Mouse (Mus musculus) midbrain, embryonic 10.5 days (tissue): ENCODE results near the gene Mroh2a. TPM values are rescaled to one million over a fixed set of nuclear protein-coding genes. Genes with fewer than 3 reads are reported as not detected.
A peak's percentile ranks its signal among the peaks of the same experiment; 100 is the strongest.

Experiments used
- DNase-seq: peaks from one replicate; pipeline ENCODE4 v3.0.0-alpha.2; 2017; ENCODE audit warnings: low spot score
- H3K27ac ChIP-seq: fragments of 300-500 bp; sonication (generic); replicated peaks from 2 replicates; pipeline ENCODE4 v1.5.1; 2016; ENCODE audit warnings: mild to moderate bottlenecking
- H3K27me3 ChIP-seq: fragments of 300-500 bp; sonication (generic); 2 replicates; pipeline ENCODE4 v1.6.1; 2016; ENCODE audit warnings: low read depth, mild to moderate bottlenecking; ENCODE audit not compliant: poor library complexity, severe bottlenecking
- H3K36me3 ChIP-seq: fragments of 300-500 bp; sonication (generic); 2 replicates; pipeline ENCODE4 v1.6.1; 2016; ENCODE audit warnings: mild to moderate bottlenecking, moderate library complexity
- H3K4me1 ChIP-seq: fragments of 300-500 bp; sonication (generic); 2 replicates; pipeline ENCODE4 v1.6.1; 2016
- H3K4me3 ChIP-seq: fragments of 300-500 bp; sonication (generic); 2 replicates; pipeline ENCODE4 v1.5.1; 2016; ENCODE audit warnings: mild to moderate bottlenecking, moderate library complexity
- H3K9me3 ChIP-seq: fragments of 300-500 bp; sonication (generic); replicated peaks from 2 replicates; pipeline ENCODE4 v1.6.1; 2016; ENCODE audit warnings: mild to moderate bottlenecking
- WGBS: fragments of 180-500 bp; shearing (Covaris S2); methylation state at CpG from one replicate; pipeline ENCODE4 v1.1.7; 2016; 5-methylcytosine and 5-hydroxymethylcytosine counted together
- polyA plus RNA-seq: library from polyadenylated mRNA; unstranded; fragments of >200 nt; fragmentation: Nextera tagmentation; extraction: Ambion mirVana; gene quantifications from 2 replicates; pipeline ENCODE4 v1.2.1, GENCODE M21; 2016

The Mroh2a gene
- polyA plus RNA-seq, 1 experiment from 2014 or later: 0.91 TPM

DNA sequence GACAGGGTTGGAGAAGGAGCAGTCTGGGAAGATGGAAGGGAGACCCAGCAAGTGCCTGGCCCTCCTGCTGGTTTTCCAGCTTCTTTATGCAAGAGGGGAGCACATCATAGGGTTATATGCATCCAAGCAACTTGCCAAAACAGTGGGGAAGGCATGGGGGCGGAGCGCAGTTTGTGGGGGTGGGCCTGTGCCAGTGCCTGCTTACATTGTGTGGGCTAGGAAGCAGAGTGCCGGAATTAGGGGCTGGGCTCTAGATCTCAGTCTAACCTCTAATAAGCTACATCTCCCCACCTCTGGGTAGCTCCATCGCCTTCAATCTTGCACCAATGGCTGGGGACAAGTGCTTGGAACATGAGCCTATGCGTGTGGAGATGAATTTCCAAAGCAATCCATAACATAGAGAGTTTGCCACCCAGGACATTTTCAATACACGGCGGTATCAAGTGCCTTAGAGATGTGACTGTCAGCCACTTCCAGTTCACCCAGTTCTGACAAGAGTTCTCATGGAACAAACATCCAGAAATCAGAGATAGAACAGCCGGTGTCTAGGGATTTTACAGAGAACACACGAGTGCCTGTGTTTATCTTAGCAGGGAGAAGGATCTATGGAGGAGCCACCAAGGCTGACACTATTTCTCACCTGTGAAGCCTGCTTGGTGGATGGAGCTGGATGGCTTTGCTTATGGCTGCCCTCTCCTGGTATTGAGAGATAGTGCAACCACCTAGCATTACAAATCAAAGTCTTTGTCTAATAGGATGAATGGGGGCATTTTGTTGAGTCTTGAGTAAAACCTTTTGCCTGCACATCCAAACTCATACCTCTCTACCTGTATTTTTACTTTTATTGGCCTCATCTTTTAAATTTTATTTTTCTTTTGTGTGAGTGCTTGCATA is 74.6 kb downstream of the Mroh2a start:
- no peak overlapping the region for H3K4me3 ChIP-seq
- no peaks in the 10 kb centered on the region for H3K36me3 ChIP-seq
- WGBS: 69% methylated on average over 9 of the region's 9 CpGs
- no peaks in the 10 kb centered on the region for H3K4me1 ChIP-seq
- peak; percentile 28 for DNase-seq
- peaks cover 97% of the 10 kb centered on the region for H3K9me3 ChIP-seq
- no peak overlapping the region for H3K27ac ChIP-seq
- no peaks in the 10 kb centered on the region for H3K27me3 ChIP-seq

DNA sequence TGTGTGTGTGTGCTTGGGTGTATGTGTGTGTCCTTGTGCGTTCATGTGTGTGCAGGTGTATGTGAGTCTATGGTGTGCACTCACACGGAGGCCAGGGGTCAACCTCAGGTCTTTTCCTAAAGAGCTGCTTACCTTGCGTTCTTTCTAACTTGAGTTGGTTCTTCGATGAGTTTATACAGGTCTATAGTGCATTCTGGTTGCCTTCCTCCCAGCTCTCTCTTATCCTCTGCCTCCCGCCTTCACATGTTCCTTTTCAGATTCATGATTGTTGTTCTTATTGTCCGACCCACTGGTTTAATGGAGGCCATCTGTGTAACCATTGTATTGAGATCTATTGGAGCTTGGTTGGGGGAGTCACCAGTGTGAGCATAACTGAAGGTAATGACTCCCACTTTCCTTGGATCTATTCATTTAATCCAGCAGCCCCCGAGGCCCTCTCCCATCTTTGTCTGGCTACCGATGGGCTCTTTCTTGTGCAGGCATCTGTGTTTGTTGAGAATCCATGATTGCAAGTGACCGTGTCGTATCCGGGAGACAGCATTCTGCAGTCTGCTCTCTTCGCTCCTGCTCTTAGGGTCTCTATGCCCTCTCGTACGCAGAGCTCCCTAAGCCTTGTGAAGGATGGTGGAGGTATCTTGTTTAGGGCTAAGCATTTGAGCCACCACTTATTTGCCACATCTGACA is 75.4 kb downstream of the Mroh2a start:
- Histone ChIP-seq H3K27me3 (no peaks in the 10 kb centered on the region), H3K27ac (no peak overlapping the region), H3K4me1 (no peaks in the 10 kb centered on the region), H3K9me3 (peaks cover 97% of the 10 kb centered on the region), H3K36me3 (no peaks in the 10 kb centered on the region), H3K4me3 (no peak overlapping the region)
- WGBS: 65% methylated on average over 14 of the region's 14 CpGs
- DNase-seq: peak; percentile 28

DNA sequence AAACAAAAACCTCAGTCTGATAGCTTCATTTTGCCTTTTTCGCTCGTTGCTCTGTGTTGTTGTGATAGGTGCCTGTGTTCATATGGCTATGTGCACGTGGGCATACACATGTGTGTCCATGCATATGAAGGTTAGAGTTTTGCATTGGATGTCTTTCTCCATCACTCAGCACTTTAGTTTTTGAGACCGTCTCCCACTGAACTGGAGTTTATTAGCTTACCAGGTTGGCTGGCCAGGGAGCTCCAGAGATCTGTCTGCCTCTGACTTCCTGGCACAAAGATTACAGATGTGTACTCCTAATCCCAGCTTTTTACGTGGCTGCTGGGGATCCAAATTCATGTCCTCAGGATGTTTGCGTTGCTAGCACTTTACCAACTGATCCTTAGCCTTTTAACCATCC is 77.0 kb downstream of the Mroh2a start:
- H3K27ac ChIP-seq: no peak overlapping the region
- H3K36me3 ChIP-seq: no peaks in the 10 kb centered on the region
- DNase-seq: no peak
- no peak overlapping the region for H3K4me3 ChIP-seq
- H3K4me1 ChIP-seq: no peaks in the 10 kb centered on the region
- 68% methylated on average over 6 of the region's 6 CpGs for WGBS
- H3K9me3 ChIP-seq: peaks cover 98% of the 10 kb centered on the region
- no peaks in the 10 kb centered on the region for H3K27me3 ChIP-seq

DNA sequence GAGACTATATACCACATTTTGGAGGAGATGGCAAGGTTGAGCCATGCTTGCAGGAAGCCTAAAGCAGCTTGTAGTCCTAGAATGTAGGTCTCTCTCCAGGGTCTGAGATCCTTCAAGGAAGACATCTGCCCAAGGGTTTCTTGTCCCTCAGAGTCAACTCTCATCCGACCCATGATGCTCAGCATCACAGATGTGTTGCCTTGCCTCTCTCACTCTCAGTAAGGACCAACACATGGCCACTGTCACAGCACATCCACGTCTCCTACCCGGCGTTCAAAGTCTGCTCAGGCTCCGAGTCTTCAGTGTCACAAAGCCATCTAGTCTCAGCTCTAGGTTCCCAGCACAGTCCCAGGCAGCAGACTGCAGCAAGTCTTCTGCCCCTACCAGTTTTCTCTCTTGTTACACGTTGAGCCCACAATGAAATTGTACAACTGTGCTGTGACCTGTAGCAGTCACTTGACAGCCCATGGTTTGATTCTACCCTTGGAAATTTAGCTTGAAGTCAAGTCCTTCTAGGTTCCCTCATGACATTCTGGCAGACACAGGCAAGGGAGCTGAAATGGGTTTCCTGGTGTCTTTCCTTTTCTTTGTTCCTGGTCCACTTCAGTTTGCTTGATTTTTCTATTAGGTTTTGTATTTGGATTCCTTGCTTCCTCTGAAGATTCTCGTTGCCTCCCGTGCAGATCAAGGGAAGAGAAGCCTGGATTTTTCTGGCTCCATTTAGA is 77.6 kb downstream of the Mroh2a start:
- DNase-seq: peak; percentile 26
- H3K4me3 ChIP-seq: no peak overlapping the region
- H3K27me3 ChIP-seq: no peaks in the 10 kb centered on the region
- 66% methylated on average over 8 of the region's 8 CpGs for WGBS
- no peaks in the 10 kb centered on the region for H3K36me3 ChIP-seq
- H3K4me1 ChIP-seq: no peaks in the 10 kb centered on the region
- peaks cover 98% of the 10 kb centered on the region for H3K9me3 ChIP-seq
- H3K27ac ChIP-seq: no peak overlapping the region

DNA sequence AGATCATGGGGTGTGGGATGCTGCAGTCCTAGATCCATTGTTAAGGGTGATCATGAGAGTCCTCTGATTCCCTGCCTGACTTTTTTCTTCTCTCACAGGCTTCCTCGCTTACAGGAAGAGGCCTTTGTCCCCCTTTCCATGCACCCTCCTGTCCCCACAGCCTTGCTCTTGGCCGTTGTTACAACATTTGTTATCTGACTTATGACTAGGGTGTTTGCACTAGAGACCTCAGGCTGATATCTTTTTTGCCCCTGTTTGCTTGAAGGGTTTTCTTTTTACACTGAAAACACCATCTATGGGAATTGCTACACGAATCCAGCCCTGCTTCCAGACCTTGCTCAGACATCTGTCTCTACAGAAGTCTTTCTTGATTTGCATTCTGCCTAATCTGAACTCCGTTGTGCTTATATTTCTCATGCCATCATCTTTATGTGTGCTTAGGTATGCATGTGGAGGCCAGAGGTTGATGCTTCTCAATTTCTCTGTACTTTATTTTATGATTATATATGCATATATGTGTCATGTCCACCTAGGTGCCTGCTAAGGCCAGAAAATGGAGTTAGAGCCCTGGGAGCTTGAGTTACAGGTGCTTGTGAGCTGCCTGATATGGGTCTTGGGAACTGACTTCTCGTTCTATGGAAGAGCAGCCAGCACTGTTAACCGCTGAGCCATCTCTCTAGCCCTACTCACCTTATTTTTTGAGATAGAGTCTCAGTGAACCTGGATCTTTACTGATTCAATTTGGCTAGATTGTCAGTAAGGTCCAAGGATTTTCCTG is 78.4 kb downstream of the Mroh2a start:
- H3K27me3 ChIP-seq: no peaks in the 10 kb centered on the region
- H3K9me3 ChIP-seq: peaks cover 98% of the 10 kb centered on the region
- H3K4me3 ChIP-seq: no peak overlapping the region
- H3K36me3 ChIP-seq: no peaks in the 10 kb centered on the region
- no peak for DNase-seq
- 54% methylated on average over 6 of the region's 6 CpGs for WGBS
- H3K27ac ChIP-seq: no peak overlapping the region
- H3K4me1 ChIP-seq: no peaks in the 10 kb centered on the region

DNA sequence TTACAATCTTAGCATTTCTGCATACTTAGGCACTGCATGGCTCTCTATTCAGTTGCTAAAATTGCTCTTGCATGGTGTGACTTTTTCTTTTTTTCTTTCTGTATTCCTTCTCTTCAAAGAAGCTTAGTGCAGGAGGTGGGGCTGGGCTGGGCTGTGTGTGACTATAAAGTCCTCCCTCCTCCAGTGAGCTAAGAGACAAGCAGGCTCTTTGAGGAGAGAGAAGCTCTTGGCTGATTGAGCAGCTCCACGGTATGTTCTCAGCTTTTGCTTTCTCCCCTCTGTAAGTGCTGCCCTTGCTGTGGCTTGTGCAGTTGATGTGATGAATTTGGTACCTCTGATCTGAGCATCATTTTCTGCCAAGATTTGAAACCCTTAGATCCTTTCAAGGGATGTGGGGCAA is 79.8 kb downstream of the Mroh2a start:
- no peak overlapping the region for H3K4me3 ChIP-seq
- H3K36me3 ChIP-seq: no peaks in the 10 kb centered on the region
- no peaks in the 10 kb centered on the region for H3K4me1 ChIP-seq
- peaks cover 89% of the 10 kb centered on the region for H3K9me3 ChIP-seq
- no peak for DNase-seq
- 62% methylated on average over 1 of the region's 1 CpGs for WGBS
- H3K27me3 ChIP-seq: no peaks in the 10 kb centered on the region
- no peak overlapping the region for H3K27ac ChIP-seq

DNA sequence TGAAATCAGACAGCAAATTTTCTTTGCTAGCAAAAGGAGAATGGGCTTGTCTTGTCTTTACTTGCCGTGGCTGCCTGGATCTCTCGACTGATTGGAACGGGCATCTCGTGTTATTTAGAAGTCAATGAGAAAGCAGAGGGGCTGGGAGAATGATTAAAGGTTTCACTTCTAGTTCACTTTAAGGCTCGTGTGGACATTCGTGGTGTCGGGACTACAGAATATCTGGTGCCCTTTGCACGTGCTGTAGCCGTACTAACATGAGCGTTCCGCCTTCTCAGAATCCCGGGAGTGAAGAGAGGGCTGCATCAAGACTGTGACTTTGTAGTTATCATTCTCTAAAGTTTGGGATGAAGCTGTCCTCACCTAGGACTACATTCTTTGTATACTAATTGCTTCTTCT is 80.4 kb downstream of the Mroh2a start:
- no peak for DNase-seq
- Histone ChIP-seq H3K4me1 (no peaks in the 10 kb centered on the region), H3K27ac (no peak overlapping the region), H3K36me3 (no peaks in the 10 kb centered on the region), H3K27me3 (no peaks in the 10 kb centered on the region), H3K9me3 (peaks cover 83% of the 10 kb centered on the region), H3K4me3 (no peak overlapping the region)
- 66% methylated on average over 12 of the region's 12 CpGs for WGBS

DNA sequence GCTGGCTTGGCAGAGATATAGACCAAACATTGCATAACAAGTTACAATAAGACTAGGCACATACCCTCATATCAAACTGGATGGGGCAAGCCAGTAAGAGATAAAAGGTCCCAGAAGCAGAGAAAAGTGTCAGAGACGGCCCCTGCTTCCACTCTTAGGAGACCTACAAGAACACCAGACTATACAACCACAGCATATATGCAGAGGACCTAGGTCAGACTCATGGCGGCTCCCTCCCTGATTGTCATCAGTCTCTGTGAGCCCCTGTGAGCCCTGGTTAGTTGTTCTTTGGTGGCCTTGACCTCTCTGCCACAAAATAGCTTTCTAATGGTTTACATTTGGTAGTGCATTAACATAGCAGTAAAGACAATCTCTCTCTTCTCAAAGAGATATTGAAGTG is 82.2 kb downstream of the Mroh2a start:
- Histone ChIP-seq H3K27me3 (no peaks in the 10 kb centered on the region), H3K36me3 (no peaks in the 10 kb centered on the region), H3K4me3 (no peak overlapping the region), H3K4me1 (0 out of 2 replicates have a peak, but pooled peaks cover 2% of the 10 kb centered on the region), H3K9me3 (peaks cover 66% of the 10 kb centered on the region), H3K27ac (no peak overlapping the region)
- WGBS: 49% methylated on average over 2 of the region's 2 CpGs
- no peak for DNase-seq

DNA sequence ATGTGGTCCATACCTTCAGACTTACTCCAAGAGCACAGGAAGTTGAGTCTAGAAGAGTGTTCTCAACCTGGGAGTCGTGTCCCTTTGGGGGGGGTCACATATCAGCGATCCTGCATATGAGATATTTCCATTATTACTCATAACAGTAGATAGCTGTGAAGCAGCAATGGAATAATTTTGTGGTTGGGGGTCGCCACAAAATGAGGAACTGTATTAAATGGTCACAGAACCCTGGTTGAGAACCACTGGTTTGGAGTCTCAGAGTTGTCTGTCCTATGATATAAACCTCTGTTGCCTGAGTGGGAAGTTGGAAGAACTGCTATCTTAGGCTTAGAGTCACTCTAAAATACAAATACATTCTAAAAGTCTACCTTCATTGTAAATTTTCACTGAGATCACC is 83.1 kb downstream of the Mroh2a start:
- no peak overlapping the region for H3K27ac ChIP-seq
- 0 out of 2 replicates have a peak, but pooled peaks cover 2% of the 10 kb centered on the region for H3K4me1 ChIP-seq
- no peaks in the 10 kb centered on the region for H3K36me3 ChIP-seq
- H3K27me3 ChIP-seq: no peaks in the 10 kb centered on the region
- no peak for DNase-seq
- H3K9me3 ChIP-seq: peaks cover 58% of the 10 kb centered on the region
- no peak overlapping the region for H3K4me3 ChIP-seq
- 54% methylated on average over 3 of the region's 3 CpGs for WGBS

DNA sequence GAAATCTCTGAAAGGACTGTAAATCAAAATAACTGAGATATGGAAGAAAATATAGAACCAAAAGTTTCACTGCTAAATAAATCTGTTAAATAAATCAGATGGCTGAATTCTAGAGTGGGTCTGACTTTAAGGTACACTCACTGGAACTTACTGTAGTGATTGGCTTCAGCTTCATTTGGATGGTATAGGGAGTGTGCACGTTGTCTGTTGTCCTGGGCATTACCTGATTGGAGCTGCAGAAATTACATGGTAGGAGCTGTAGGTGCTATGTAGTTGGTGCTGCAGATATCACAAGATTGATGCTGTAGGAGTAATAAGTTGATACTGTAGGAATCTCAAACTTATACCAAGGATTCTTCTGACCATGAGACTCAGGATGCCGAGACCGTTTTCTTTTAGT is 83.6 kb downstream of the Mroh2a start:
- H3K4me1 ChIP-seq: 0 out of 2 replicates have a peak, but pooled peaks cover 2% of the 10 kb centered on the region
- DNase-seq: no peak
- 72% methylated on average over 3 of the region's 3 CpGs for WGBS

More for the DNA sequence above, 83.6 kb downstream of the Mroh2a start:
- Histone ChIP-seq H3K4me3 (no peak overlapping the region), H3K36me3 (no peaks in the 10 kb centered on the region), H3K27ac (no peak overlapping the region), H3K27me3 (no peaks in the 10 kb centered on the region), H3K9me3 (peaks cover 53% of the 10 kb centered on the region)
